Comparison of ENCODE assay signal across 8 mouse cellular contexts in the genomic region with DNA sequence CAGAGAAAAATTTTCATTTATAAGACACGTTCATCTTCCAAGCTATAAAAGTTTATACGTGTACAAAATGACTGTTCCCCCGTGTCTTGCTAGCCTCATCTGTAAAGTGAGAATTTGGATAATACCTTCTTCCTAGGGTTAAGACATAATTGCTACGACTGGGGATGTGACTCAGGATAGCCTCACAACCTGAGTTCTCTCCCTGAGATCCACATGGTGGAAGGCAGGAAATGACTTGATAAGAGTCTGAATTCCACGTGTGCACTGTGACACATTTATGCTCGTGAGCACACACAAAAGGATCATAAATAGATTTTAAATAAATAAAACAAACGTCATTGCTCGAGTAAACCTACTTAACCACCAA. TPM values are rescaled to one million over a fixed set of nuclear protein-coding genes. Genes with fewer than 3 reads are reported as not detected.
DNase-seq lines count a peak whose midpoint lies in the region; ATAC-seq lines count a peak whose summit lies in the region.
"Had no signal": no experiment of that assay in that cellular context is flagged by ENCODE, and none has a peak within 500 bp of the region (broad histone marks: within the 10 kb centered on the region; RNA-seq: fewer than 3 reads in every experiment).

No protein-coding gene starts in this region.

- no peak for DNase-seq in lung, postnatal 36 days
- DNase-seq in ovary, postnatal 10 days (ENCODE audit: low spot score) = no peak
- no peak for DNase-seq in cerebellum, postnatal 25 days

- H3K36me3 ChIP-seq in lung, embryonic 15.5 days = no peaks in the 10 kb centered on the region
- H3K36me3 ChIP-seq in forebrain, embryonic 16.5 days (ENCODE audit: control insufficient read depth, insufficient read depth) = no peaks in the 10 kb centered on the region
- no peaks in the 10 kb centered on the region; the same call in 1 of the 2 replicates for H3K36me3 ChIP-seq in limb, embryonic 13.5 days
- H3K36me3 ChIP-seq in neural tube, embryonic 13.5 days = no peaks in the 10 kb centered on the region
- H3K36me3 ChIP-seq: limb, embryonic 15.5 days had no signal

- no peaks in the 10 kb centered on the region for H3K27me3 ChIP-seq in lung, embryonic 15.5 days
- no peaks in the 10 kb centered on the region for H3K27me3 ChIP-seq in forebrain, embryonic 16.5 days (replicated peaks; ENCODE audit: control insufficient read depth, insufficient read depth, low read length)
- 0 out of 2 replicates have a peak, but pooled peaks cover 3% of the 10 kb centered on the region for H3K27me3 ChIP-seq in limb, embryonic 13.5 days
- H3K27me3 ChIP-seq in neural tube, embryonic 13.5 days = peaks cover 6% of the 10 kb centered on the region; the same call in 1 of the 2 replicates
- H3K27me3 ChIP-seq: limb, embryonic 15.5 days had no signal

- 0 out of 2 replicates have a peak, but pooled peaks cover 7% of the 10 kb centered on the region for H3K4me1 ChIP-seq in lung, embryonic 15.5 days
- peaks cover 9% of the 10 kb centered on the region; the same call in 1 of the 2 replicates for H3K4me1 ChIP-seq in forebrain, embryonic 16.5 days (replicated peaks; ENCODE audit: control insufficient read depth, insufficient read depth, low read length)
- no peaks in the 10 kb centered on the region; the same call in 1 of the 2 replicates for H3K4me1 ChIP-seq in limb, embryonic 13.5 days
- H3K4me1 ChIP-seq in neural tube, embryonic 13.5 days (replicated peaks) = peaks cover 14% of the 10 kb centered on the region

- H3K9me3 ChIP-seq in lung, embryonic 15.5 days = no peaks in the 10 kb centered on the region
- no peaks in the 10 kb centered on the region for H3K9me3 ChIP-seq in forebrain, embryonic 16.5 days (ENCODE audit: control insufficient read depth, low read length)
- no peaks in the 10 kb centered on the region for H3K9me3 ChIP-seq in limb, embryonic 13.5 days
- no peaks in the 10 kb centered on the region for H3K9me3 ChIP-seq in neural tube, embryonic 13.5 days
- H3K9me3 ChIP-seq: limb, embryonic 15.5 days had no signal

- no peak overlapping the region for H3K27ac ChIP-seq in lung, embryonic 15.5 days
- H3K27ac ChIP-seq in forebrain, embryonic 16.5 days (ENCODE audit: low read length) = no peak overlapping the region
- no peak overlapping the region for H3K27ac ChIP-seq in limb, embryonic 13.5 days
- H3K27ac ChIP-seq in neural tube, embryonic 13.5 days (replicated peaks) = no peak overlapping the region

- 30% methylated on average over 8 of the region's 8 CpGs for WGBS in lung, embryonic 15.5 days
- 43% methylated on average over 8 of the region's 8 CpGs for WGBS in forebrain, embryonic 16.5 days
- WGBS in limb, embryonic 13.5 days = 40% methylated on average over 8 of the region's 8 CpGs
- 49% methylated on average over 8 of the region's 8 CpGs for WGBS in neural tube, embryonic 13.5 days

- ATAC-seq in lung, embryonic 15.5 days (ENCODE audit: borderline replicate concordance, extremely low read depth, low FRiP score, low TSS enrichment) = peak; percentile 8; the same call in 1 of the 2 replicates
- ATAC-seq in forebrain, embryonic 16.5 days = peak; percentile 29; the same call in 1 of the 2 replicates
- peak; percentile 2; the same call in 1 of the 2 replicates for ATAC-seq in limb, embryonic 13.5 days (ENCODE audit: low FRiP score, low read depth)
- ATAC-seq in neural tube, embryonic 13.5 days (ENCODE audit: low read depth) = peak; percentile 33

- peak overlapping the region; percentile 52; the same call in 1 of the 2 replicates for H3K4me3 ChIP-seq in lung, embryonic 15.5 days
- H3K4me3 ChIP-seq in forebrain, embryonic 16.5 days (replicated peaks; ENCODE audit: low read length) = no peak overlapping the region
- no peak overlapping the region for H3K4me3 ChIP-seq in limb, embryonic 13.5 days
- no peak overlapping the region for H3K4me3 ChIP-seq in neural tube, embryonic 13.5 days

- no peak overlapping the region for H3K4me2 ChIP-seq in lung, embryonic 15.5 days
- H3K4me2 ChIP-seq in forebrain, embryonic 16.5 days (ENCODE audit: low read length) = no peak overlapping the region
- H3K4me2 ChIP-seq in limb, embryonic 13.5 days (replicated peaks) = peak overlapping the region; percentile 9; the same call in 1 of the 2 replicates
- H3K4me2 ChIP-seq in neural tube, embryonic 13.5 days = 0 out of 2 replicates have a peak overlapping the region, but pooled peaks have one; percentile 22

- H3K9ac ChIP-seq in lung, embryonic 15.5 days = no peak overlapping the region
- no peak overlapping the region for H3K9ac ChIP-seq in forebrain, embryonic 16.5 days (replicated peaks; ENCODE audit: low read depth, low read length)
- H3K9ac ChIP-seq in limb, embryonic 13.5 days = no peak overlapping the region
- H3K9ac ChIP-seq in neural tube, embryonic 13.5 days = no peak overlapping the region

RNA-seq across cellular contexts. Expression of a gene that starts 0.2 kb away (rescaled TPM):
- polyA plus RNA-seq in lung, embryonic 15.5 days (2015; fragmentation: Nextera tagmentation; extraction: Ambion mirVana) = 31.9 and 32.1 TPM in 2 replicates
- polyA plus RNA-seq in forebrain, embryonic 16.5 days (2015; fragmentation: Nextera tagmentation; extraction: Ambion mirVana) = 40.5 and 43.9 TPM in 2 replicates
- 27.9 and 29.6 TPM in 2 replicates for polyA plus RNA-seq in limb, embryonic 13.5 days (2015; fragmentation: Nextera tagmentation; extraction: Ambion mirVana)
- polyA plus RNA-seq in neural tube, embryonic 13.5 days (2015; fragmentation: Nextera tagmentation; extraction: Ambion mirVana) = 28.0 and 29.6 TPM in 2 replicates

RNA-seq across cellular contexts. Expression of a gene that starts 1.3 kb away (rescaled TPM):
- polyA plus RNA-seq in lung, embryonic 15.5 days (2015; fragmentation: Nextera tagmentation; extraction: Ambion mirVana) = not detected in 2 replicates
- polyA plus RNA-seq in forebrain, embryonic 16.5 days (2015; fragmentation: Nextera tagmentation; extraction: Ambion mirVana) = 0.06 and 0.16 TPM in 2 replicates
- 0.04 TPM in 1 of 2 replicates, not detected in the other for polyA plus RNA-seq in limb, embryonic 13.5 days (2015; fragmentation: Nextera tagmentation; extraction: Ambion mirVana)
- polyA plus RNA-seq in neural tube, embryonic 13.5 days (2015; fragmentation: Nextera tagmentation; extraction: Ambion mirVana) = 0.11 and 0.13 TPM in 2 replicates

RNA-seq across cellular contexts. Expression of a gene that starts 31.5 kb away (rescaled TPM):
- polyA plus RNA-seq in lung, embryonic 15.5 days (2015; fragmentation: Nextera tagmentation; extraction: Ambion mirVana) = 1.9 and 2.2 TPM in 2 replicates
- 4.1 and 4.6 TPM in 2 replicates for polyA plus RNA-seq in forebrain, embryonic 16.5 days (2015; fragmentation: Nextera tagmentation; extraction: Ambion mirVana)
- 1.6 and 2.3 TPM in 2 replicates for polyA plus RNA-seq in limb, embryonic 13.5 days (2015; fragmentation: Nextera tagmentation; extraction: Ambion mirVana)
- 4.6 and 5.4 TPM in 2 replicates for polyA plus RNA-seq in neural tube, embryonic 13.5 days (2015; fragmentation: Nextera tagmentation; extraction: Ambion mirVana)

RNA-seq across cellular contexts. Expression of a gene that starts 32.1 kb away (rescaled TPM):
- polyA plus RNA-seq in lung, embryonic 15.5 days (2015; fragmentation: Nextera tagmentation; extraction: Ambion mirVana) = 0.05 TPM in 1 of 2 replicates, not detected in the other
- 0.11 and 0.16 TPM in 2 replicates for polyA plus RNA-seq in forebrain, embryonic 16.5 days (2015; fragmentation: Nextera tagmentation; extraction: Ambion mirVana)
- 0.08 and 0.09 TPM in 2 replicates for polyA plus RNA-seq in limb, embryonic 13.5 days (2015; fragmentation: Nextera tagmentation; extraction: Ambion mirVana)
- polyA plus RNA-seq in neural tube, embryonic 13.5 days (2015; fragmentation: Nextera tagmentation; extraction: Ambion mirVana) = 0.14 TPM in 1 of 2 replicates, not detected in the other
- polyA plus RNA-seq: limb, embryonic 15.5 days had no signal

RNA-seq across cellular contexts. Expression of a gene that starts 32.7 kb away (rescaled TPM):
- polyA plus RNA-seq in lung, embryonic 15.5 days (2015; fragmentation: Nextera tagmentation; extraction: Ambion mirVana) = 1.9 and 3.4 TPM in 2 replicates
- 120 and 161 TPM in 2 replicates for polyA plus RNA-seq in forebrain, embryonic 16.5 days (2015; fragmentation: Nextera tagmentation; extraction: Ambion mirVana)
- polyA plus RNA-seq in limb, embryonic 13.5 days (2015; fragmentation: Nextera tagmentation; extraction: Ambion mirVana) = 0.93 and 1.4 TPM in 2 replicates
- polyA plus RNA-seq in neural tube, embryonic 13.5 days (2015; fragmentation: Nextera tagmentation; extraction: Ambion mirVana) = 108 and 118 TPM in 2 replicates

Comparison
In these comparisons a context has a peak if more than half of its experiments do, and no peak if none do; other contexts are left out.
1. H3K4me2 ChIP-seq: peak in limb, embryonic 13.5 days (single experiment) and neural tube, embryonic 13.5 days (single experiment); none in lung, embryonic 15.5 days (single experiment) and forebrain, embryonic 16.5 days (single experiment).
2. Peak in every context shown above with its lines, with median percentiles within 50 percentile points of each other: ATAC-seq.